Mouse (Mus musculus) stomach, postnatal 0 days (tissue): ENCODE results near the gene Map7.

Experiments used
- CTCF ChIP-seq: IDR thresholded peaks from 2 replicates; pipeline ENCODE4 v1.5.1; 2016; ENCODE audit warnings: antibody characterized with exemption, low read depth, mild to moderate bottlenecking, moderate library complexity
- EP300 ChIP-seq: optimal IDR thresholded peaks from 2 replicates; pipeline ENCODE3; 2016; ENCODE audit warnings: antibody characterized with exemption

GRCm38 (mm10) chr10:20267032-20267431 is 118.8 kb downstream of the Map7 start:
- TF ChIP-seq EP300 (no peak), CTCF (no peak)
